Mouse (Mus musculus): Measurements from ENCODE around the gene Rnaseh1.

GRCm38 (mm10) chr12:28649141-28650110, at the start of gene Rnaseh1:
- TF ChIP-seq CTCF (IDR thresholded peaks at IDR 0.05; ENCODE audit: low read depth, low read length): no peak
- no peak for TF ChIP-seq POLR2A (IDR thresholded peaks at IDR 0.05; ENCODE audit: extremely low read depth, insufficient read depth, low read length)
